Mouse (Mus musculus) heart, adult 2 months (tissue): Measurements from ENCODE around the gene Gpr160.

ENCODE experiments used
- CTCF ChIP-seq: fragments of 200-600 bp; IDR thresholded peaks from 2 replicates; pipeline ENCODE4 v1.8.1; 2022; ENCODE audit warnings: antibody characterized with exemption, mild to moderate bottlenecking, moderate library complexity
- POLR2A ChIP-seq: fragments of 200-500 bp; IDR thresholded peaks from 2 replicates; pipeline ENCODE4 v1.6.1; 2011; ENCODE audit warnings: mild to moderate bottlenecking, low read depth, low read length, control low read depth; ENCODE audit not compliant: insufficient read depth

GRCm38 (mm10) chr3:30876709-30877108, 21.0 kb downstream of the Gpr160 start:
- TF ChIP-seq CTCF (no peak), POLR2A (no peak)
